Mouse (Mus musculus) G1E (cell line): ENCODE measurements around the gene Fblim1.

ENCODE experiments used
- CTCF ChIP-seq: IDR thresholded peaks from 2 replicates; pipeline ENCODE4 v1.5.1; 2012; ENCODE audit warnings: low read depth, low read length, inconsistent platforms, mixed read lengths
- GATA1 ChIP-seq: IDR thresholded peaks from 2 replicates; pipeline ENCODE4 v1.6.1; 2012; ENCODE audit warnings: borderline replicate concordance, low read length, inconsistent platforms, mixed read lengths
- GATA2 ChIP-seq: IDR thresholded peaks from 2 replicates; pipeline ENCODE4 v1.6.1; 2012; ENCODE audit warnings: low read depth, low read length, inconsistent platforms, borderline replicate concordance
- POLR2AphosphoS5 ChIP-seq: IDR thresholded peaks from 2 replicates; pipeline ENCODE4 v1.6.1; 2012; ENCODE audit warnings: low read depth, low read length, inconsistent platforms; ENCODE audit not compliant: insufficient replicate concordance
- TAL1 ChIP-seq: conservative IDR thresholded peaks from 2 replicates; pipeline ENCODE4 v1.6.1; 2012; ENCODE audit warnings: low read depth, low read length, inconsistent platforms, mixed read lengths

DNA sequence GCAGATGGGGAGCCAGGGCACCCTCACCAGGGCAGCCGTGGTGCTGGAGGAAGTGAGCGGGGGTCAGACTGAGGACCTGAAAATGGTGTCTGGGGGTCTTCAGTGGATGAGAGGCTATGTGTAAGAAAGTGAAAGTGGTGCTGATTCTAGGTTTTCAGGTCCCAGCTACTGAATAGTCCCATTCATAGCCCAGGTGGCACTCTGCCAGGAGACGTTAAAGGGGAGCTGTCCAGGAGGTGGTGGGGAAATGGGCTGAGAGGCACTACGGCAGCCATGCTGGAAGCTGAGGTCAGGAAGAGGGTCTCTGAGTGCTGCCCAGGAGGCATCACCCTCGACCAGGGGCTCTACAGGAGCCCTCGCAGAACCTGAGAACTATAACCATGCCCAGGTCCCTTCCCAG is 43.3 kb upstream of the Fblim1 start:
- TF ChIP-seq CTCF, result no peak
- no peak for TF ChIP-seq GATA1
- TF ChIP-seq TAL1, result no peak
- no peak for TF ChIP-seq GATA2
- no peak for TF ChIP-seq POLR2AphosphoS5
